Mouse (Mus musculus) CD4-positive, CD25-positive, alpha-beta regulatory T cell, adult 4 months (primary cell): ENCODE measurements around the gene Ckb. TPM values are rescaled to one million over a fixed set of nuclear protein-coding genes. Genes with fewer than 3 reads are reported as not detected.
"Not testable (repeated sequence)": the region's sequence is repeated elsewhere in the genome, so short reads cannot be mapped to it uniquely, and the experiment has no call there.

Experiments
- ATAC-seq: one replicate; pipeline ENCODE4 v1.8.0; 2017
- polyA plus RNA-seq, 2 experiments: library from polyadenylated mRNA; unstranded; fragments of 100-300 nt; shearing (Covaris generic); gene quantifications; one replicate each; pipeline ENCODE4 v1.2.1; 2017

Ckb gene
- polyA plus RNA-seq = 10 to 100 TPM; 24.1 to 30.0 TPM

GRCm38 (mm10) chr12:111672176-111672575 lies at the start of gene Ckb:
Ckb (minus strand) TSS chr12:111672338.
- peak; percentile 40 for ATAC-seq

GRCm38 (mm10) chr12:111720222-111720621 lies 48.1 kb upstream of the Ckb start:
- ATAC-seq = no peak

GRCm38 (mm10) chr12:111718656-111719055 lies 46.5 kb upstream of the Ckb start:
- no peak for ATAC-seq

- no peak for ATAC-seq
These were observed 44.4 kb upstream of the Ckb start for GRCm38 (mm10) chr12:111716505-111716904.

GRCm38 (mm10) chr12:111713880-111714279 lies 41.7 kb upstream of the Ckb start:
- not testable (repeated sequence) for ATAC-seq

GRCm38 (mm10) chr12:111713004-111713651 lies 41.0 kb upstream of the Ckb start, which contains the start of the genes Bag5 and Apopt1:
Bag5 (minus strand) TSS chr12:111713257.
Apopt1 (plus strand) TSS chr12:111713261.
- peak; percentile 99 for ATAC-seq

GRCm38 (mm10) chr12:111712476-111712875 lies 40.3 kb upstream of the Ckb start:
- no peak for ATAC-seq

GRCm38 (mm10) chr12:111710091-111710490 lies 38.0 kb upstream of the Ckb start:
- no peak for ATAC-seq

GRCm38 (mm10) chr12:111708181-111708580 lies 36.0 kb upstream of the Ckb start:
- no peak for ATAC-seq

GRCm38 (mm10) chr12:111705186-111705973 lies 33.2 kb upstream of the Ckb start:
- no peak for ATAC-seq

GRCm38 (mm10) chr12:111704609-111705008 lies 32.5 kb upstream of the Ckb start:
- ATAC-seq = no peak

- no peak for ATAC-seq
These were observed 31.2 kb upstream of the Ckb start for GRCm38 (mm10) chr12:111703301-111703700.

- no peak for ATAC-seq
These were observed 28.9 kb upstream of the Ckb start for GRCm38 (mm10) chr12:111700920-111701458.

GRCm38 (mm10) chr12:111699542-111699941 lies 27.4 kb upstream of the Ckb start:
- ATAC-seq = no peak

GRCm38 (mm10) chr12:111698346-111698913 lies 26.3 kb upstream of the Ckb start:
- ATAC-seq = no peak

- no peak for ATAC-seq
These were observed 25.6 kb upstream of the Ckb start for GRCm38 (mm10) chr12:111697708-111698107.

GRCm38 (mm10) chr12:111696239-111696638 lies 24.1 kb upstream of the Ckb start:
- ATAC-seq = peak; percentile 75

GRCm38 (mm10) chr12:111694880-111695804 lies 23.0 kb upstream of the Ckb start:
- no peak for ATAC-seq

GRCm38 (mm10) chr12:111694271-111694781 lies 22.2 kb upstream of the Ckb start:
- peak; percentile 59 for ATAC-seq

- ATAC-seq = no peak
These were observed 21.5 kb upstream of the Ckb start for GRCm38 (mm10) chr12:111693341-111694270.

GRCm38 (mm10) chr12:111692899-111693298 lies 20.8 kb upstream of the Ckb start:
- ATAC-seq = no peak
